Mouse (Mus musculus) bone marrow, adult 2 months (tissue): ENCODE measurements around the gene Tmem222.

Source experiments
- CTCF ChIP-seq: fragments of 200-500 bp; IDR thresholded peaks from 2 replicates; pipeline ENCODE4 v1.5.1; 2011; ENCODE audit warnings: low read length, control low read depth; ENCODE audit not compliant: control insufficient read depth, insufficient read depth
- POLR2A ChIP-seq: fragments of 200-500 bp; IDR thresholded peaks from 2 replicates; pipeline ENCODE4 v1.6.1; 2011; ENCODE audit warnings: low read depth, mild to moderate bottlenecking, control low read depth, low read length, borderline replicate concordance; ENCODE audit not compliant: control insufficient read depth

DNA sequence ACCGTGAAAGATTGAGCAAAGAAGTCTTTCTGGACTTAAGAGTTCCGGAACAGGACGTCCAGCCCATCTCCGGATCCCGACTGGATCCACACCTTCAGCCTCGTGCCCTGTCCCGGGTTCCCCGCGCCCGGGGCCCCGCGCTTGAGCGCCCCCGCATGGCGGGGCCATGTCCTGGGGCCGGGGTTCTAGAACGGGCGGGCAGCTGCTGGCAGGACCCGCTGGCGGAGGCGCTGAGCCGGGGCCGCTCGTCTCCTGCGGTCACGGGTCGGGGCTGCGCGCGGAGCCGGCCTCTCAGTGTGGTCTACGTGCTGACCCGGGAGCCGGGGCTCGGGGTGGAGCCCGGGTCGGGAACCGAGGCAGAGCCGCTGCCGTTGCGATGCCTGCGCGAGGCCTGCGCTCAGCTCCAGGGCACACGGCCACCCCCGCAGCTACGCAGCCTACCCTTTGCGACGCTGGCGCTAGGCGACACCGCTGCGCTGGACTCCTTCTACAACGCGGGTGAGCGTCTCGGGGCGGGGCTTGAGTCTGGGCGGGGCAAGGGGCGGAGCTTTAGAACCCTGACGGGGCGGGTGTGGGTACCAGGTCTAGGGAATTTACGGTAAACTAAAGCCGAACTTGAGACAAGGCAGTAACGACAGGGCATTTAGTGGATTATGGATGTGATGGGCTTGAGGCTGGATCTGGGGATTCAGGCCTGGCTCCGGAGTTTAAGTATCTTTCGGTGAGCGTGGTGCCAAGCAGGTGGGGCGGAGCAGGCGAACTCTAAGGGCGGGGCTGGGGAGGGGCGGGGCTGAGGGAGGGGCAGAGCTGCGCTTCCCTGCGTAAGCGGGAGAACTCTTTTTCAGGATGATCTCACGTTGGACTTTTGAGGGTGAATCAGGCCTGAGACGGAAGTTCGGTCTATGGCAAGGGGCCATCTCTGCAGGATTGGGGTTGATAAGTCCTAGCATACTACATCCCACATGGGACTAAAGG is 36.4 kb downstream of the Tmem222 start:
- TF ChIP-seq POLR2A (peak; percentile 82), CTCF (no peak; the same call in 1 of the 2 replicates)
